Mouse (Mus musculus) kidney, adult 2 months (tissue): ENCODE measurements around the gene Ttc7b.

Source experiments
- CTCF ChIP-seq: fragments of 200-500 bp; conservative IDR thresholded peaks from 2 replicates; pipeline ENCODE4 v1.5.1; 2011; ENCODE audit warnings: low read depth, mild to moderate bottlenecking, control low read depth, low read length, moderate library complexity, mixed read lengths; ENCODE audit not compliant: insufficient read depth, insufficient read length
- POLR2A ChIP-seq: fragments of 200-500 bp; IDR thresholded peaks from one replicate; pipeline ENCODE4 v1.6.1; 2011; ENCODE audit warnings: low read depth, low read length, control low read depth

DNA sequence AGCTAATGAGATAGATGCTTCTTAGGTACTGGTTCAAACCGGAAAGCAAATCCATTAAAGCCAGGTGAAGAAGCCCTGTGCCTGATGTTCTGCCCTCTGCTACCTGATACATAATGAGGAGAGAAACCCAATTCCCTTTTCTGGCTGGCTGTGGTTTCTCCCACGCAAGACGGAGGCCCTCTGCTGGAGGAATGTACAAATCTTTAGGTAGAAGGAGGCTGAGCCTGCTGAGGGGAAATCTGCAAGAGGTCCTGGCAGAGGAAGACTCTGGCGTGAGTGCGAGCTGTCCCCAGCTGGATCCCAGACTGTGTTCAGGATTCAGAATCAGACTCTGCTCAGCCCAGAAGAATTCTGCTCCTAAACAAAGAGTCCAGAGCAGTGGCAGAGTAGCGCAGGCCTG lies 99.1 kb downstream of the Ttc7b start:
- no peak for TF ChIP-seq POLR2A
- peak; percentile 30; the same call in 1 of the 2 replicates for TF ChIP-seq CTCF
